Mouse (Mus musculus) forebrain, embryonic 10.5 days (tissue): ENCODE measurements at regions not wholly inside any gene's neighbourhood (a gene's known extent, or its start where the extent isn't known, plus 50 kb on each side); places are given as distances from the start of the nearest gene placed in this dataset.
"Not testable (repeated sequence)": the region's sequence is repeated elsewhere in the genome, so short reads cannot be mapped to it uniquely, and the experiment has no call there.

Experiments
- DNase-seq: peaks from one replicate; pipeline ENCODE4 v3.0.0-alpha.2; 2017; ENCODE audit warnings: low spot score; ENCODE audit errors: extremely low spot score
- H3K27ac ChIP-seq: fragments of 300-500 bp; sonication (generic); 2 replicates; pipeline ENCODE4 v1.5.1; 2016; ENCODE audit warnings: mild to moderate bottlenecking
- H3K27me3 ChIP-seq: fragments of 300-500 bp; sonication (generic); 2 replicates; pipeline ENCODE4 v1.6.1; 2016; ENCODE audit warnings: mild to moderate bottlenecking; ENCODE audit not compliant: poor library complexity, severe bottlenecking
- H3K36me3 ChIP-seq: fragments of 300-500 bp; sonication (generic); replicated peaks from 2 replicates; pipeline ENCODE4 v1.6.1; 2016; ENCODE audit warnings: mild to moderate bottlenecking, moderate library complexity
- H3K4me1 ChIP-seq: fragments of 300-500 bp; sonication (generic); 2 replicates; pipeline ENCODE4 v1.6.1; 2016
- H3K4me3 ChIP-seq: fragments of 300-500 bp; sonication (generic); 2 replicates; pipeline ENCODE4 v1.5.1; 2016; ENCODE audit warnings: mild to moderate bottlenecking, moderate library complexity
- H3K9me3 ChIP-seq: fragments of 300-500 bp; sonication (generic); 2 replicates; pipeline ENCODE4 v1.6.1; 2016; ENCODE audit warnings: mild to moderate bottlenecking, moderate library complexity
- WGBS: fragments of 180-500 bp; shearing (Covaris S2); methylation state at CpG from one replicate; pipeline ENCODE4 v1.1.7; 2016; 5-methylcytosine and 5-hydroxymethylcytosine counted together

GRCm38 (mm10) chr4:8084954-8085639 is 153.7 kb downstream of the Car8 start:
- Histone ChIP-seq H3K36me3 (no peaks in the 10 kb centered on the region), H3K27me3 (no peaks in the 10 kb centered on the region), H3K27ac (no peak overlapping the region), H3K4me1 (peaks cover 9% of the 10 kb centered on the region), H3K9me3 (no peaks in the 10 kb centered on the region), H3K4me3 (no peak overlapping the region)
- 36% methylated on average over 16 of the region's 16 CpGs for WGBS
- peak; percentile 76 for DNase-seq

- no peak overlapping the region for H3K27ac ChIP-seq
- no peaks in the 10 kb centered on the region for H3K9me3 ChIP-seq
- H3K27me3 ChIP-seq = no peaks in the 10 kb centered on the region
- H3K36me3 ChIP-seq = no peaks in the 10 kb centered on the region
- no peaks in the 10 kb centered on the region for H3K4me1 ChIP-seq
- WGBS = 84% methylated on average over 4 of the region's 4 CpGs
- no peak overlapping the region for H3K4me3 ChIP-seq
- DNase-seq = no peak
These were observed 159.5 kb downstream of the Car8 start for GRCm38 (mm10) chr4:8079349-8079748.

- no peak for DNase-seq
- H3K27me3 ChIP-seq = no peaks in the 10 kb centered on the region
- no peaks in the 10 kb centered on the region for H3K4me1 ChIP-seq
- H3K9me3 ChIP-seq = no peaks in the 10 kb centered on the region
- no peaks in the 10 kb centered on the region for H3K36me3 ChIP-seq
- no peak overlapping the region for H3K27ac ChIP-seq
- H3K4me3 ChIP-seq = no peak overlapping the region
- WGBS = 82% methylated on average over 6 of the region's 6 CpGs
These were observed 165.8 kb downstream of the Car8 start for GRCm38 (mm10) chr4:8072989-8073573.

- H3K4me3 ChIP-seq, H3K9me3 ChIP-seq, H3K27ac ChIP-seq, H3K4me1 ChIP-seq, H3K36me3 ChIP-seq, H3K27me3 ChIP-seq, DNase-seq: not testable (repeated sequence)
These were observed 168.1 kb downstream of the Car8 start for GRCm38 (mm10) chr4:8070693-8071092.

GRCm38 (mm10) chr4:8068086-8068485 is 170.8 kb downstream of the Car8 start:
- Histone ChIP-seq H3K4me1 (no peaks in the 10 kb centered on the region), H3K4me3 (no peak overlapping the region), H3K27me3 (no peaks in the 10 kb centered on the region), H3K27ac (no peak overlapping the region), H3K9me3 (no peaks in the 10 kb centered on the region), H3K36me3 (no peaks in the 10 kb centered on the region)
- DNase-seq = no peak
- 39% methylated on average over 2 of the region's 2 CpGs for WGBS

GRCm38 (mm10) chr4:8041776-8042175 is 197.1 kb downstream of the Car8 start:
- no peaks in the 10 kb centered on the region for H3K36me3 ChIP-seq
- H3K27me3 ChIP-seq = no peaks in the 10 kb centered on the region
- 34% methylated on average over 4 of the region's 4 CpGs for WGBS
- H3K27ac ChIP-seq = no peak overlapping the region
- DNase-seq = no peak
- peaks cover 12% of the 10 kb centered on the region for H3K9me3 ChIP-seq
- H3K4me3 ChIP-seq = no peak overlapping the region
- no peaks in the 10 kb centered on the region for H3K4me1 ChIP-seq

- peaks cover 9% of the 10 kb centered on the region for H3K9me3 ChIP-seq
- no peaks in the 10 kb centered on the region for H3K4me1 ChIP-seq
- no peaks in the 10 kb centered on the region for H3K36me3 ChIP-seq
- no peak overlapping the region for H3K4me3 ChIP-seq
- WGBS = 95% methylated on average over 1 of the region's 1 CpGs
- no peak for DNase-seq
- H3K27me3 ChIP-seq = no peaks in the 10 kb centered on the region
- no peak overlapping the region for H3K27ac ChIP-seq
These were observed 201.0 kb downstream of the Car8 start for GRCm38 (mm10) chr4:8037863-8038262.

- not testable (repeated sequence) for H3K36me3 ChIP-seq, H3K4me1 ChIP-seq, H3K9me3 ChIP-seq, H3K27ac ChIP-seq, DNase-seq, H3K27me3 ChIP-seq, H3K4me3 ChIP-seq
- 75% methylated on average over 1 of the region's 1 CpGs for WGBS
These were observed 205.4 kb downstream of the Car8 start for GRCm38 (mm10) chr4:8033402-8033801.

GRCm38 (mm10) chr4:8005155-8005554 is 233.7 kb downstream of the Car8 start:
- H3K9me3 ChIP-seq = peaks cover 7% of the 10 kb centered on the region; the same call in 1 of the 2 replicates
- WGBS = 20% methylated on average over 1 of the region's 1 CpGs
- H3K27me3 ChIP-seq = peaks cover 11% of the 10 kb centered on the region
- no peaks in the 10 kb centered on the region for H3K36me3 ChIP-seq
- no peaks in the 10 kb centered on the region for H3K4me1 ChIP-seq
- H3K27ac ChIP-seq = no peak overlapping the region
- no peak overlapping the region for H3K4me3 ChIP-seq
- DNase-seq = no peak

GRCm38 (mm10) chr4:7997575-7997953 is 241.3 kb downstream of the Car8 start:
- Histone ChIP-seq H3K36me3 (no peaks in the 10 kb centered on the region), H3K27me3 (peaks cover 60% of the 10 kb centered on the region), H3K9me3 (no peaks in the 10 kb centered on the region), H3K4me1 (peaks cover 26% of the 10 kb centered on the region), H3K27ac (no peak overlapping the region), H3K4me3 (no peak overlapping the region)
- no peak for DNase-seq

- Histone ChIP-seq H3K4me1 (peaks cover 26% of the 10 kb centered on the region), H3K27me3 (peaks cover 65% of the 10 kb centered on the region), H3K4me3 (no peak overlapping the region), H3K9me3 (no peaks in the 10 kb centered on the region), H3K36me3 (no peaks in the 10 kb centered on the region), H3K27ac (no peak overlapping the region)
- 25% methylated on average over 6 of the region's 6 CpGs for WGBS
- DNase-seq = peak; percentile 38
These were observed 241.8 kb downstream of the Car8 start for GRCm38 (mm10) chr4:7996923-7997574.

- H3K4me1 ChIP-seq = peaks cover 22% of the 10 kb centered on the region
- no peak overlapping the region for H3K27ac ChIP-seq
- no peaks in the 10 kb centered on the region for H3K36me3 ChIP-seq
- H3K9me3 ChIP-seq = no peaks in the 10 kb centered on the region
- H3K27me3 ChIP-seq = peaks cover 53% of the 10 kb centered on the region
- 79% methylated on average over 3 of the region's 3 CpGs for WGBS
- no peak for DNase-seq
- no peak overlapping the region for H3K4me3 ChIP-seq
These were observed 245.9 kb downstream of the Car8 start for GRCm38 (mm10) chr4:7992944-7993343.

- Histone ChIP-seq H3K27me3 (peaks cover 17% of the 10 kb centered on the region), H3K4me3 (no peak overlapping the region), H3K4me1 (no peaks in the 10 kb centered on the region), H3K9me3 (no peaks in the 10 kb centered on the region), H3K36me3 (no peaks in the 10 kb centered on the region), H3K27ac (no peak overlapping the region)
- WGBS = 93% methylated on average over 1 of the region's 1 CpGs
- no peak for DNase-seq
These were observed 251.1 kb downstream of the Car8 start for GRCm38 (mm10) chr4:7987781-7988180.
